Mouse (Mus musculus) liver, embryonic 15.5 days (tissue): ENCODE measurements around the gene Pogk. TPM values are rescaled to one million over a fixed set of nuclear protein-coding genes. Genes with fewer than 3 reads are reported as not detected.

Experiments used
- ATAC-seq: fragments of 200-750 bp; cut with Nextera tagmentation; 2 replicates; pipeline ENCODE4 v1.8.0; 2017; ENCODE audit warnings: moderate number of reproducible peaks, mild to moderate bottlenecking, moderate library complexity; ENCODE audit not compliant: insufficient read depth
- H3K27ac ChIP-seq: fragments of 300-500 bp; sonication (generic); replicated peaks from 2 replicates; pipeline ENCODE4 v1.5.1; 2015; ENCODE audit warnings: mild to moderate bottlenecking, inconsistent platforms
- H3K27me3 ChIP-seq: fragments of 300-500 bp; sonication (generic); 2 replicates; pipeline ENCODE4 v1.6.1; 2015; ENCODE audit warnings: mild to moderate bottlenecking, inconsistent platforms
- H3K36me3 ChIP-seq: fragments of 300-500 bp; sonication (generic); replicated peaks from 2 replicates; pipeline ENCODE4 v1.6.1; 2015; ENCODE audit warnings: moderate library complexity, mild to moderate bottlenecking, inconsistent platforms
- H3K4me1 ChIP-seq: fragments of 300-500 bp; sonication (generic); replicated peaks from 2 replicates; pipeline ENCODE4 v1.6.1; 2015; ENCODE audit warnings: inconsistent platforms
- H3K4me2 ChIP-seq: fragments of 300-500 bp; sonication (generic); 2 replicates; pipeline ENCODE4 v1.6.1; 2015; ENCODE audit warnings: moderate library complexity, mild to moderate bottlenecking, inconsistent platforms
- H3K4me3 ChIP-seq: fragments of 300-500 bp; sonication (generic); replicated peaks from 2 replicates; pipeline ENCODE4 v1.5.1; 2015; ENCODE audit warnings: mild to moderate bottlenecking, inconsistent platforms
- H3K9ac ChIP-seq: fragments of 300-500 bp; sonication (generic); 2 replicates; pipeline ENCODE4 v1.6.1; 2015; ENCODE audit warnings: moderate library complexity, mild to moderate bottlenecking, inconsistent platforms
- H3K9me3 ChIP-seq: fragments of 300-500 bp; sonication (generic); replicated peaks from 2 replicates; pipeline ENCODE4 v1.6.1; 2016; ENCODE audit warnings: inconsistent platforms
- WGBS: fragments of 180-500 bp; shearing (Covaris S2); methylation state at CpG from one replicate; pipeline ENCODE4 v1.1.7; 2015; ENCODE audit warnings: mixed read lengths; ENCODE audit not compliant: insufficient replicate concordance; 5-methylcytosine and 5-hydroxymethylcytosine counted together
- polyA plus RNA-seq: library from polyadenylated mRNA; unstranded; fragments of >200 nt; fragmentation: Nextera tagmentation; extraction: Ambion mirVana; gene quantifications from 2 replicates; pipeline ENCODE4 v1.2.1, GENCODE M21; 2015

Gene Pogk
- polyA plus RNA-seq, 1 experiment from 2014 or later: 0.93 TPM

DNA sequence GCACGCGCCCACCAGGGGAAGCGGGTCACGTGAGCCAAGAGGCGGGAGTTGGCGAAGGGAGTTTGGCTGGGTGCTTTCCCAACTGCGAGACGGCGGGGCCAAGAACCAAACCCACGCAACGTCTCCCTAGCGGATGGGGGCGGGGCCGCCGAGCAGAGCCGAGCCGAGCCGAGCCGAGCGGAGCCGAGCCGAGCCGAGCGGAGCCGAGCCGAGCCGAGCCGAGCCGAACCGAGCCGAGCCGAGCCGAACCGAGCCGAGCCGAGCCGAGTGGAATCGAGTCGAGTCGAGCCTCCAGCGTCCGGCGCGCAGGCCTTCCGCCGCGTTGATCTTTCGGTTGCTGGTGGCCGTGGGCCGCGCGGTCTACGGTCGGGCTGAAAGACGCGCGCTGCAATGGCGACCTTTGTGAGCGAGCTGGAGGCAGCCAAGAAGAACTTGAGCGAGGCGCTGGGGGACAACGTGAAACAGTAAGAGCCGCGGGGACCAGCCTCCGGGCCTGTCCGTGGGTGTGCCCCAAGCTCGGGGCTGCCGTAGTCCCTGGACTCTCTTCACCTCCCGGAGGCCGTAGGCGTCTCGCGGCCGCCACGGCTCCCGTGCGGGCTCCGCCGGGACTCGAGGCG, 30.5 kb downstream of the Pogk start, which contains the start of gene Tada1:
Tada1 (plus strand) TSS at position 85 of the 617 bp plus-strand sequence.
- peaks cover 20% of the 10 kb centered on the region for H3K36me3 ChIP-seq
- under 1% methylated on average over 81 of the region's 81 CpGs for WGBS

DNA sequence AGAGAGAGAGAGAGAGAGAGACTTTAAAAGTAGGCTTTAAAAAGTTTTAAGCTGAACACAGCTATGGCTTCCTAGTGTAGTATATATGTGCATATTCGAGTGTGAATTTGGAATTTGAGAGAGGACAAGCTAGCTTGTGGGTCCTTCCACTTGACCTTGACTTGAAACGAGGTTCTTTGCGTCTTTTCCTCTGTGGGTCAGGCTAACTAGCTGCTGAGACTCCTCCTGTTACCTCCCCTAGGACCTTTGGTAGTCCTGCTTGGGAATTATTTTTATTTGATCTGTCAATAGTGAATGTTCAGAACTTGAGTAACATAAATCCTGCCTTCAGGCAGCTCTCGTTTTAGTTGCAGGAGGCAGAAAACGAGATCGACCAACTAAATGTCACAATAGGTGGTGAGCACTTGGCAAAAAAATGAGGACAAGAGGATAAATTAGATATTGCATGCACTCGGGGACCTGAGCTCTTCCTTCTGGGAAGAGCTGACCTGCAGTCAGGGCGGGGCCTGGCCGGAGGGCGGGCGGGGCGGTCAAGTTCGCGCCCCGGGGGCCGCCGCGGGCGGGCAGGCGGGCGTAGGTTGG, 31.1 kb downstream of the Pogk start:
- Histone ChIP-seq H3K27me3 (no peaks in the 10 kb centered on the region), H3K36me3 (peaks cover 14% of the 10 kb centered on the region), H3K4me1 (peaks cover 31% of the 10 kb centered on the region), H3K27ac (peak overlapping the region; percentile 87), H3K4me2 (peak overlapping the region; percentile 95), H3K9ac (peak overlapping the region; percentile 95), H3K4me3 (peak overlapping the region; percentile 89), H3K9me3 (no peaks in the 10 kb centered on the region)
- ATAC-seq: no peak
- 8% methylated on average over 21 of the region's 21 CpGs for WGBS

More for the DNA sequence above, 30.5 kb downstream of the Pogk start, which contains the start of gene Tada1:
- Histone ChIP-seq H3K4me2 (peak within 1 kb of the TSS; percentile 95), H3K27me3 (no peaks in the 10 kb centered on the region), H3K27ac (peak within 1 kb of the TSS; percentile 87), H3K4me1 (peaks cover 31% of the 10 kb centered on the region), H3K9me3 (no peaks in the 10 kb centered on the region), H3K9ac (peak within 1 kb of the TSS; percentile 95), H3K4me3 (peak within 1 kb of the TSS; percentile 89)
- ATAC-seq: peak; percentile 83

DNA sequence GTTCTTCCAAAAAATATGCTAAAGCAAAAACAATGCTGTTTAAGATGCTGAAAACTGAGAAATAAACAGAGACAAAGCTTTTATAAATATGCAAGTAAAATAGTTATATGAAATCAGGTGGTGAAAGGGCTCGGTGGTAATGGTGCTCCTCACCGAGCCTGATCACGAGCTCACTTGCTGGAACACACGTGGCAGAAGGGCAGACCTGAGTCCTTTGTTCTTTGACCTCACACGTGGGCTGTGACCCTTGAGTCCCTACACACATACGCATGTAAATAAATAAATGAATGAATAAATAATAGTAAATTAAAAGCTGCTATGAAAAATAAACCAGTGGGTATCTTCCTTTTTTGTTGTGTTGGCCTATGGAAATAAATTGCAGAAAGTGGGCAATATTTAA, 32.5 kb downstream of the Pogk start:
- Histone ChIP-seq H3K9ac (no peak overlapping the region), H3K9me3 (no peaks in the 10 kb centered on the region), H3K4me1 (peaks cover 31% of the 10 kb centered on the region), H3K36me3 (peaks cover 2% of the 10 kb centered on the region; the same call in 1 of the 2 replicates), H3K4me3 (no peak overlapping the region), H3K27me3 (no peaks in the 10 kb centered on the region), H3K27ac (no peak overlapping the region), H3K4me2 (no peak overlapping the region)
- ATAC-seq: no peak
- WGBS: 70% methylated on average over 6 of the region's 6 CpGs

DNA sequence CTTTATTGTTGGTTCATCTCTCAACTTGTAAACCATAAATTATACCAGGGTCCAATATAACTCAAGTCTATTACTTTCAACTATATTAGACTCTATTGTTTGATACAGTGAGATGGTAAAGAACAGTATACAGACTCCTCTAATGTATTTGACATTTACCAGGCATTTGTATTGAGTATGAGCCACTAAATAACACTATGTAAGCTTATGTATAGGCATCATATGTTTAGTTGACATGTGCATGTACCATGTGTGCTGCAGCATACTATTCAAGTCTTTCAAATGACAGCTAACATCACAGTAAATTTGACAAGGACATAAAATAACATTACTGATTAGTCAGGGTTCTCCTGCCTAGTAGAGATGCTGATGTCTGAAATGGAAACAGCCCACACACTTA, 46.5 kb downstream of the Pogk start:
- no peak overlapping the region for H3K4me3 ChIP-seq
- no peaks in the 10 kb centered on the region for H3K36me3 ChIP-seq
- no peak overlapping the region for H3K9ac ChIP-seq
- H3K4me2 ChIP-seq: no peak overlapping the region
- H3K9me3 ChIP-seq: no peaks in the 10 kb centered on the region
- ATAC-seq: no peak
- H3K4me1 ChIP-seq: no peaks in the 10 kb centered on the region
- no peaks in the 10 kb centered on the region for H3K27me3 ChIP-seq
- H3K27ac ChIP-seq: no peak overlapping the region

DNA sequence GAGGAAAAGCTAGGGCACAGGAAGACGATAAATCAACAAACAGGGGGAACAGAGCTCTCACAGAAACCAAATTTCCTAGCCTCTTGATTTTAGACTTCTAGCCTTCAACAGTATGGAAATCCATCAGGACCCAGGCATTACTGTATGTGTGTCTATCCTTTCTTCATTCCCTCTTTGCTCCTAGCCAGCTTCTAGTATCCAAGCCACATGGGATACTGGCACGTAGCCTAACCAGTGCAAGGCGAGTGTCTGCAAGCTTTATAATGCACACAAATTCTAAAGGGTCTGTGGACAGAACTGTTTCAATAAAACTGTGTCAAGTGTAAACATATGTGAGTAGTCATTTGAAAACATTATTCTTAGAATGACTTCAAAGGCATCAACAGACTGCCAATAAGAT, 47.0 kb downstream of the Pogk start:
- Histone ChIP-seq H3K27ac (no peak overlapping the region), H3K27me3 (no peaks in the 10 kb centered on the region), H3K4me1 (no peaks in the 10 kb centered on the region), H3K4me2 (no peak overlapping the region), H3K36me3 (no peaks in the 10 kb centered on the region), H3K4me3 (no peak overlapping the region), H3K9me3 (no peaks in the 10 kb centered on the region), H3K9ac (no peak overlapping the region)
- 62% methylated on average over 3 of the region's 3 CpGs for WGBS
- ATAC-seq: no peak

DNA sequence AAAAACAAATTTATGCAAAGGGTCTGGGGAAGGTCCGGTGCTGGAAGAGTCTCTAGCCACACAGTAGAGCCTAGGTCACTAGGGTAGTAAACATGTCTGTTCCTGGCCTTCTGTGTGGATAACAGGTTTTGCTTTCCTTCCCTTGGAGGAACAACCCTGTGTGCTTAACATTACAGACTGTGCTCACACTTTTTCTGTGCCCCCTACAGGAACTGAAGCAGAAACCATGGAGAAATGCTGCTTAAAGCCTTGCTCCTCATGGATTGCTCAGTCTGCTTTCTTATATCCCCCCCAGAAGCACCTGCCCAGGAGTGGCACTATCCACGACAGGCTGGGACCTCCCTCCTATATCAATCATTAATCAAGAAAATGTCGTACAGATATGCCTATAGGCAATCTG, 47.8 kb downstream of the Pogk start:
- no peak overlapping the region for H3K4me2 ChIP-seq
- ATAC-seq: no peak
- no peaks in the 10 kb centered on the region for H3K27me3 ChIP-seq
- H3K4me3 ChIP-seq: no peak overlapping the region
- no peak overlapping the region for H3K27ac ChIP-seq
- WGBS: 39% methylated on average over 3 of the region's 3 CpGs
- no peak overlapping the region for H3K9ac ChIP-seq
- no peaks in the 10 kb centered on the region for H3K9me3 ChIP-seq
- H3K4me1 ChIP-seq: no peaks in the 10 kb centered on the region
- H3K36me3 ChIP-seq: no peaks in the 10 kb centered on the region

DNA sequence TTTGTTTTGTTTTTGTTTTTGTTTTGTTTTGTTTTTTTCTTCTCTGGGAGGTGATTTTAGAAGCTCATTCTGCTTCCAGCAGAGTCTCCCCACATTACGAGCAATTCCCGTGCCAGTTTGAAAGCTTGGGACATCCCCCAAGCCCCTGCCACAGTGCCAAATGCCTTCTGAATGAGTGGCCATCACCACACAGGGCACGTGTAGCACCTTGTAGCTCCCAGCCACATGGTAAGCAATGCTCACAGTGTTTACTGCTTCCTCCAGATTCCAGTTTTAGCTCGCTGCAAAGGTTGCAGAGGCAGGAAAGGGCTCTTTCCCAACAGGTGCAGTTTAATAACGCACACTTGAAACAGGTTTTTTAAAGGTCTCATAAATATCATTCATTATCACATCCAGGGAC, 48.8 kb downstream of the Pogk start:
- Histone ChIP-seq H3K27ac (no peak overlapping the region), H3K27me3 (no peaks in the 10 kb centered on the region), H3K9me3 (no peaks in the 10 kb centered on the region), H3K36me3 (no peaks in the 10 kb centered on the region), H3K4me2 (no peak overlapping the region), H3K4me1 (no peaks in the 10 kb centered on the region), H3K9ac (no peak overlapping the region), H3K4me3 (no peak overlapping the region)
- ATAC-seq: no peak
- 50% methylated on average over 5 of the region's 5 CpGs for WGBS

DNA sequence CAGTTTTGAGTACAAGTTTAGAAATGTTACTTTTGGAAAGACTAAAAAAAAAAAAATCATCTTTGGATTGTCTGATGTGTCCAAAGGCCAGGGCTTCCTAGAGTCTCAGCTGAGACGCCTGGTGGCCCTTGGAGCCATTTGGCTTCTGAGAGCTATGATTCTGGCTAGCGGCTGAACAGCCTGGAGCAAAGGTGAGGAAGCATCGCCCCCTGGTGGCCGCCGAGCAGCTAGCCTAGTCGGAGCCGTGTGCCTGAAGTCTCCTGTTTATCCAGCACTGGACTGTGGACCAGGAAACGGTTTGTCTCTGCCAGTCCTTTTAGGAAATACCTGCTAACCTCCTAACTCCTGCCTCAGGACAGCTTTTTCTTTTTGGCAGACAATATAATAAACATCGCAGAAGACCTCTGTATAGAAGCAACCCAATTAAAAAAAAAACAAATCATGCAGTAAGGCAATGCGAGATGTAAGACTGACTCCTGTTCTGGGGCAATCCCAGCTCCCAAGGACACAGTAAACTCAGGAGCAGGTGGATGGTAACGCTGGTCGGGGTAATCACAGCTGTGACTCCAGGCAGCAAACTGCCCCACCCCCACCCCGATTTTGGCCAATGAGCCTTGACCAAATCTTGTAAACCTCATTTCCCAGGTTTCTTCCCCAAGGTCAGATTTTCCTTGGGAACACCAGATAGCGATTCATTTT, 49.4 kb downstream of the Pogk start:
- Histone ChIP-seq H3K4me3 (no peak overlapping the region), H3K27ac (no peak overlapping the region), H3K4me1 (no peaks in the 10 kb centered on the region), H3K9me3 (no peaks in the 10 kb centered on the region), H3K36me3 (no peaks in the 10 kb centered on the region), H3K4me2 (no peak overlapping the region), H3K9ac (no peak overlapping the region), H3K27me3 (no peaks in the 10 kb centered on the region)
- WGBS: 20% methylated on average over 14 of the region's 14 CpGs
- no peak for ATAC-seq

DNA sequence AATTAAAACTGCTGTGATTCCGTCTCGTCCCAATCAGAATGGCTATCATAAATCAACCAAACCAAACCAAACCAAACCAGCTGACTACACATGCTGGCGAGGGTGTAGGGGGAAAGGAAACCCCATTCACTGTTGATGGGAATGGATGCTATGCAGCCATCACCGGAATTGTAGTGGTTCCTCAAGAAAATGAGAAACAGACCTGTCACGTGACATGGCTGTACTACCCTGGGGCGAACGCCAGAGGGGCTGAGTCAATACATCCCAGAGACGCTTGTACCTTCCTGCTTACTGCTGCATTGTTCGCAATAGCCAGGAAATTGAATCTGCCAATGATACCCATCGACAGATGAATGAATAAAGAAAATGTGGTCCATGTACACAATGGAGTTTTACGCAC, 59.9 kb downstream of the Pogk start:
- Histone ChIP-seq H3K4me2 (no peak overlapping the region), H3K9ac (no peak overlapping the region), H3K4me1 (no peaks in the 10 kb centered on the region), H3K27ac (no peak overlapping the region), H3K4me3 (no peak overlapping the region), H3K27me3 (peaks cover 4% of the 10 kb centered on the region; the same call in 1 of the 2 replicates), H3K9me3 (no peaks in the 10 kb centered on the region), H3K36me3 (no peaks in the 10 kb centered on the region)
- no peak for ATAC-seq
- 66% methylated on average over 11 of the region's 11 CpGs for WGBS

DNA sequence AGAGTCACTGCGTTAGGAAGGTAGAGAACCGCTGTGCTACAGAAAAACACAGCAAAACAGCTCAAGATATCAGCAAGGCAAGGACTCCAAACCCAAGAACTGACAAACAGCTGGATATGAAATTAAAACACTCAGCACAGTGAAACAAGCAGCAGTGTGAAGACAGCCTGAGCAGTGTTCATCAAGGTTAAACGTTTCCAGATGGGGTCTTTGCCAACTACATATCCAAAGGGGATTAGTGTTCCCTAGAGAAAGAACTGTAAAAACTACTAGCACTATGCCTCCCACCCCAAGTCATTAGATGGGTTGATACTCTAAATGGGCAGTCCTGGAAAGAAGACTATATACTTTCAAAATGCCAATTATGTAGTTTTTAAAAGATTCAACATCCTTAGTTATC, 60.3 kb downstream of the Pogk start:
- Histone ChIP-seq H3K9ac (no peak overlapping the region), H3K4me2 (no peak overlapping the region), H3K4me1 (no peaks in the 10 kb centered on the region), H3K27me3 (peaks cover 4% of the 10 kb centered on the region; the same call in 1 of the 2 replicates), H3K9me3 (no peaks in the 10 kb centered on the region), H3K4me3 (no peak overlapping the region), H3K27ac (no peak overlapping the region), H3K36me3 (no peaks in the 10 kb centered on the region)
- ATAC-seq: no peak
- WGBS: 63% methylated on average over 3 of the region's 3 CpGs

DNA sequence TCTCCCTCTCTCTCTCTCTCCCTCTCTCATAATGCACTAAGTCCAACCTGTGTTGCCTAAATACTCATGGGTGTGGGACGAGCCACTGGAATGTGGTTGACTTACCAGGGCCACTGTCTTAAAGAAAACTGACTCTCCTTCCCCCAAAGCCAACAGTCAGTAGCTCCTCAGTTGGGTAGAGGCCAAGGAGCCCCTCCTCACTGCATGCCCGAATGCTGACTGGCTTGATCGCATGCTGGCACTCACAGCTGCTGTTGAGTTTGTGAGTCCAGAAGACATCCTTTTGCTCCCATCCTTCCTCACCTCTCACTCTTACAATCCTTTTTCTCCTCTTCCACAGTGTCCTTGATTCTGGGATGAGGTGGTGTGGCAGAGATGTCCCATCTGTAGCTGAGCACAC, 62.8 kb downstream of the Pogk start:
- Histone ChIP-seq H3K4me1 (no peaks in the 10 kb centered on the region), H3K4me2 (no peak overlapping the region), H3K4me3 (no peak overlapping the region), H3K27ac (no peak overlapping the region), H3K9ac (no peak overlapping the region), H3K27me3 (peaks cover 4% of the 10 kb centered on the region; the same call in 1 of the 2 replicates), H3K36me3 (no peaks in the 10 kb centered on the region), H3K9me3 (no peaks in the 10 kb centered on the region)
- ATAC-seq: no peak
- 50% methylated on average over 3 of the region's 3 CpGs for WGBS
